Mouse (Mus musculus) small intestine, adult 10 weeks (tissue): ENCODE results near the gene Olfr74. TPM values are rescaled to one million over a fixed set of nuclear protein-coding genes. Genes with fewer than 3 reads are reported as not detected.

Experiments used
- polyA plus RNA-seq: library from polyadenylated mRNA; stranded (reverse); fragments of 350-450 nt; fragmentation: Illumina TruSeq; extraction: RNeasy Lipid Tissue Mini Kit (QIAGEN cat#74804); gene quantifications from one replicate; pipeline ENCODE4 v1.2.3, GENCODE M21; 2014; ENCODE audit warnings: low replicate concordance

Gene Olfr74
- not detected for polyA plus RNA-seq

GRCm38 (mm10) chr2:87974563-87974962 lies at the start of gene Olfr74:
Gene Olfr74, minus strand, starts transcription at chr2:87974663.

GRCm38 (mm10) chr2:88022474-88022873 lies 48.0 kb upstream of the Olfr74 start, which contains the start of gene Olfr1161:
Gene Olfr1161, plus strand, starts transcription at chr2:88022774.

GRCm38 (mm10) chr2:88007515-88008318 lies 33.3 kb upstream of the Olfr74 start, which contains the start of gene Olfr1160:
Gene Olfr1160, minus strand, starts transcription at chr2:88008268.

GRCm38 (mm10) chr2:87989813-87990212 lies 15.3 kb upstream of the Olfr74 start, which contains the start of gene Olfr1158:
Gene Olfr1158, plus strand, starts transcription at chr2:87990113.

GRCm38 (mm10) chr2:87968199-87968598 lies 6.3 kb downstream of the Olfr74 start, which contains the start of gene Olfr1157:
Gene Olfr1157, minus strand, starts transcription at chr2:87968299.

GRCm38 (mm10) chr2:87953000-87953399 lies 21.5 kb downstream of the Olfr74 start, which contains the start of gene Olfr1156:
Gene Olfr1156, minus strand, starts transcription at chr2:87953100.

GRCm38 (mm10) chr2:87945037-87945436 lies 29.4 kb downstream of the Olfr74 start, which contains the start of gene Olfr1155:
Gene Olfr1155, minus strand, starts transcription at chr2:87945137.

Other genes with a start within 250 kb of the Olfr74 start
- gene Olfr1138, start 234.7 kb downstream of the Olfr74 start, polyA plus RNA-seq: not detected
- not detected for gene Olfr1140, start 230.9 kb downstream of the Olfr74 start, polyA plus RNA-seq
- gene Olfr1141, start 220.7 kb downstream of the Olfr74 start, polyA plus RNA-seq: not detected
- gene Olfr152, start 195.2 kb downstream of the Olfr74 start, polyA plus RNA-seq: not detected
- gene Olfr1143, start 174.1 kb downstream of the Olfr74 start, polyA plus RNA-seq: not detected
- gene Olfr1145, start 164.8 kb downstream of the Olfr74 start, polyA plus RNA-seq: not detected
- not detected for gene Olfr1148, start 144.1 kb downstream of the Olfr74 start, polyA plus RNA-seq
- not detected for gene Olfr1150-ps1, start 130.7 kb downstream of the Olfr74 start, polyA plus RNA-seq
- gene Olfr1151, start 118.8 kb downstream of the Olfr74 start, polyA plus RNA-seq: not detected
- gene Olfr1152, start 108.2 kb downstream of the Olfr74 start, polyA plus RNA-seq: not detected
- not detected for gene Olfr1153, start 79.7 kb downstream of the Olfr74 start, polyA plus RNA-seq
- not detected for gene Olfr1154, start 69.5 kb downstream of the Olfr74 start, polyA plus RNA-seq
- gene Olfr1155, start 29.5 kb downstream of the Olfr74 start, polyA plus RNA-seq: not detected
- gene Olfr1156, start 21.6 kb downstream of the Olfr74 start, polyA plus RNA-seq: not detected
- gene Olfr1157, start 6.4 kb downstream of the Olfr74 start, polyA plus RNA-seq: not detected
- gene Olfr1158, start 15.4 kb upstream of the Olfr74 start, polyA plus RNA-seq: not detected
- gene Olfr1160, start 33.6 kb upstream of the Olfr74 start, polyA plus RNA-seq: not detected
- gene Olfr1161, start 48.1 kb upstream of the Olfr74 start, polyA plus RNA-seq: not detected
- not detected for gene Olfr73, start 63.0 kb upstream of the Olfr74 start, polyA plus RNA-seq
- not detected for gene Olfr1162, start 76.5 kb upstream of the Olfr74 start, polyA plus RNA-seq
- gene Olfr1163, start 97.2 kb upstream of the Olfr74 start, polyA plus RNA-seq: not detected
- gene Olfr1164, start 119.3 kb upstream of the Olfr74 start, polyA plus RNA-seq: not detected
- gene Olfr1166, start 153.6 kb upstream of the Olfr74 start, polyA plus RNA-seq: not detected
- not detected for gene Olfr1167, start 180.5 kb upstream of the Olfr74 start, polyA plus RNA-seq
- gene Olfr1168, start 207.2 kb upstream of the Olfr74 start, polyA plus RNA-seq: not detected